Mouse (Mus musculus): Measurements from ENCODE around the gene Ctf2.

DNA sequence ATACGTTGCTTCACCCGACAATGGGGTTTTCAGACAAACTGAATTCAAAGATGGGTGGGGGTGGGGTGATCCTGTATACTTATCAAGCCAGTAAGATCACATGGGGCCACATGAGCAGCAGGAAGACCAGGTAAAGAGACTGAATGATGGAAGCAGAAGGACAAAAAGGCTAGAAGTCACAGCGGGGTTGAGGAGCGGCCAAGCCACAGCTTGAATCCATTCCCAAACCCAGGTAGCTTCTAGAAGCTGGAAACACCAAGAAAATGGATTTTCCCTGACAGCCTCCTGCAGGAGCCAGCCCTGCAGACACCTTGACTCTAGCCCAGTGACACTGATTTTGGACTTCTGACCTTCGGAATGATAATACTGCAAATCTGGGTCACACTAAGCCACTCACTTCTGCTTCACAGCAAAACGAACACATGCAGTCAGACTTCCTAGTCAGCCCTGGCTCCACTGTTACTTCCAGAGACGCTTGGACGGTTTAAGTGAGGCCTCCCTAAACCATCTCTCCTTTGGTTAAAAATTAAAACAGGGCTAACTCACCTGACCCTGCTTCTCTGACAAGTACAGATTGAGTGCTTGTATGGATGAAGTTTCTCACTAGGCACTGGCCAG lies 28.3 kb downstream of the Ctf2 start:
- TF ChIP-seq ELF1 (IDR thresholded peaks at IDR 0.05; ENCODE audit: low read depth, low read length) (no peak), USF1 (IDR thresholded peaks at IDR 0.05; ENCODE audit: low read depth, low read length) (no peak), POLR2A (IDR thresholded peaks at IDR 0.05; ENCODE audit: low read depth, low read length) (no peak), SIN3A (IDR thresholded peaks at IDR 0.05; ENCODE audit: low read length) (no peak), EP300 (IDR thresholded peaks at IDR 0.05; ENCODE audit: low read length) (no peak)

Data from CH12.LX (cell line).